Mouse (Mus musculus) hindlimb bud, embryonic 11.5 days (tissue): Measurements from ENCODE around the gene Mdm1.
"Not testable (repeated sequence)": the region's sequence is repeated elsewhere in the genome, so short reads cannot be mapped to it uniquely, and the experiment has no call there.

ENCODE experiments used
- DNase-seq: peaks from one replicate; pipeline ENCODE4 v3.0.0-alpha.2; 2012; ENCODE audit warnings: low read depth, low spot score; ENCODE audit errors: extremely low spot score

Mdm1 gene

GRCm38 (mm10) chr10:118215719-118216393 is 74.2 kb downstream of the Mdm1 start:
- DNase-seq, result not testable (repeated sequence)
